Mouse (Mus musculus): ENCODE measurements around the gene Olfr738. TPM values are rescaled to one million over a fixed set of nuclear protein-coding genes. Genes with fewer than 3 reads are reported as not detected.

Gene Olfr738
- total RNA-seq (2017), result not detected in 2 replicates

GRCm38 (mm10) chr14:50407268-50407667 lies at the start of gene Olfr738:
Gene Olfr738 (plus strand): TSS chr14:50407568.
- ATAC-seq (replicated peaks; ENCODE audit: low read depth, poor library complexity, severe bottlenecking), result no peak

GRCm38 (mm10) chr14:50357593-50357992 lies 49.8 kb upstream of the Olfr738 start, which contains the start of gene Tlr11:
Gene Tlr11 (plus strand): TSS chr14:50357914.
- ATAC-seq (replicated peaks; ENCODE audit: low read depth, poor library complexity, severe bottlenecking), result peak; percentile 90

DNA sequence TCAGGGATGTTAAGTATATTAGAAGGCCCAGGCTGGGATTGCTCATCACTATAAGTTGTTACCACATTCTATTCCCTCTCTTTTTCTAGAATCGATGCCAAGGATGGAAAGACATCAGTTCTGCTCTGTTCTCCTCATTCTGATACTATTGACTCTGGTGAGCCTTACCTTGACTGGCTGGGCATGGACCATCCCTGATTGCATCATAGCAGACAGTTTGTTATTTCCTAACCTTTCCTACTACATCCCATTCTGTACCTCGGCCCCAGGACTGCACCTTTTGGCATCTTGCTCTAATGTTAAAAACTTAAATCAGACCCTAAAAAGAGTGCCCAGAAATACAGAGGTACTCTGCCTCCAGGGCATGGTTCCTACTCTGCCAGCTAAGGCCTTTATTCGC lies 46.9 kb upstream of the Olfr738 start:
- no peak for ATAC-seq (replicated peaks; ENCODE audit: low read depth, poor library complexity, severe bottlenecking)

- ATAC-seq (replicated peaks; ENCODE audit: low read depth, poor library complexity, severe bottlenecking), result no peak
Observed at GRCm38 (mm10) chr14:50363561-50363960, 43.8 kb upstream of the Olfr738 start.

- ATAC-seq (replicated peaks; ENCODE audit: low read depth, poor library complexity, severe bottlenecking), result no peak
Observed at GRCm38 (mm10) chr14:50380863-50381262, 26.5 kb upstream of the Olfr738 start, which contains the start of gene Olfr736. Gene Olfr736 (plus strand): TSS chr14:50381163.

DNA sequence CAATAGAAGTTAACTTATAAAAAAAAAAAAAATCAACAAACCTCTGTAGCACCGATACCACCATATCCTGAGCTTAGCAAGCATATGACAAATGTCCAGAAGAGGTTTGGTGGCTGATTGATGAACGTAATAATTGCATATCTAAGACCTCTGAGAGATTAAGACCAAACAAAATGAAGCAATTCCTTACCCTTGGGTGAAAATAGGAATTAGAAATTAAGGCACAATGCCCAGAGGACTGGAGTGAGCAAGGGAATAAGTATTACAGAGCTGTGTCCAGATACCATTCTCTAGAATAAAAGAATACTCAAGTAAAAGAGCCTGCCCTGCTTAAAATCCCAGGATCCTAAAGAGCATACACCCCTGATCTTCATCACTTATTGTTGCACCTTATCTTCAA lies 11.0 kb downstream of the Olfr738 start, which contains the start of gene Olfr739:
TSS of gene Olfr739 (plus strand) at position 301 of the 400 bp plus-strand sequence.
- ATAC-seq (replicated peaks; ENCODE audit: low read depth, poor library complexity, severe bottlenecking), result no peak

GRCm38 (mm10) chr14:50445245-50445644 lies 37.9 kb downstream of the Olfr738 start, which contains the start of gene Olfr740:
Gene Olfr740 (plus strand): TSS chr14:50445545.
- ATAC-seq (replicated peaks; ENCODE audit: low read depth, poor library complexity, severe bottlenecking), result no peak

Other genes with a start within 250 kb of the Olfr738 start
- not detected in 2 replicates for gene Olfr730, start 219.4 kb upstream of the Olfr738 start, total RNA-seq (2017)
- not detected in 2 replicates for gene Olfr731, start 165.7 kb upstream of the Olfr738 start, total RNA-seq (2017)
- not detected in 2 replicates for gene Olfr732, start 123.4 kb upstream of the Olfr738 start, total RNA-seq (2017)
- not detected in 2 replicates for gene Olfr733, start 106.0 kb upstream of the Olfr738 start, total RNA-seq (2017)
- gene Olfr734, start 80.8 kb upstream of the Olfr738 start, total RNA-seq (2017), result not detected in 2 replicates
- not detected in 2 replicates for gene Olfr735, start 58.7 kb upstream of the Olfr738 start, total RNA-seq (2017)
- gene Tlr11, start 49.7 kb upstream of the Olfr738 start, total RNA-seq (2017), result not detected in 2 replicates
- not detected in 2 replicates for gene Olfr736, start 26.4 kb upstream of the Olfr738 start, total RNA-seq (2017)
- not detected in 2 replicates for gene Olfr739, start 11.1 kb downstream of the Olfr738 start, total RNA-seq (2017)
- gene Olfr740, start 38.0 kb downstream of the Olfr738 start, total RNA-seq (2017), result not detected in 2 replicates
- gene Olfr741, start 65.2 kb downstream of the Olfr738 start, total RNA-seq (2017), result not detected in 2 replicates
- gene Olfr742, start 96.0 kb downstream of the Olfr738 start, total RNA-seq (2017), result not detected in 2 replicates
- gene Olfr743, start 114.3 kb downstream of the Olfr738 start, total RNA-seq (2017), result not detected in 2 replicates
- gene Olfr744, start 207.3 kb downstream of the Olfr738 start, total RNA-seq (2017), result not detected in 2 replicates
- gene Olfr745, start 231.8 kb downstream of the Olfr738 start, total RNA-seq (2017), result not detected in 2 replicates
- not detected in 2 replicates for gene Olfr746, start 239.5 kb downstream of the Olfr738 start, total RNA-seq (2017)